Mouse (Mus musculus) frontal cortex, postnatal 25 days (tissue): ENCODE measurements around the gene Hlx.

Experiments used
- DNase-seq, 2 experiments: peaks; one replicate each; pipeline ENCODE4 v3.0.0; 2022; ENCODE audit warnings: low spot score in 2 of 2

The Hlx gene

DNA sequence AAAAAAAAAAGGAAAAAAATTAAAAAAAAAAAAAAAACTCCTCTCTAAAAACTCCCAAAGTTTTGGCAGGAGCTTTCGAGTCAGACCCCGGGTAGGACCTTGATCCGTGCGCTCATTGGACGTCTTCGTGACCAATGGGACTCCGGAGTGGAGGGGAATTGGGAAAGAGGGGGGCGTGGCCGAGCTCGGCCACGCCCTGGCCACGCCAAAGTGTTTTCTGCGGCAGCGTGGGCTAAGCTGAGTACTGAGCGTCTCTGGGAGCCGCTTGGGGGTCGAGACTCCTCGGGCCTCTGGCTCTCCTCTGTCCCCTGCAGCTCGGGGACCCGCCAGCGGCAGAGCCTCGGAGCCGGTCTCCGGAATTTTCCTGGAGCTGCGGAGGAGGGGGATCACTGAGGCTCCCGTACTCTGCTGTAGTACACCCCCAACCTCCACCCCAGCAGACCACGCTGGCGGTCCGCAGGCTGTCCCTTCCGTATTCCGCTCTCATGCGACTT lies at the start of gene Hlx:
TSS of gene Hlx (minus strand) at position 64 of the 494 bp plus-strand sequence.
- no peak for DNase-seq

DNA sequence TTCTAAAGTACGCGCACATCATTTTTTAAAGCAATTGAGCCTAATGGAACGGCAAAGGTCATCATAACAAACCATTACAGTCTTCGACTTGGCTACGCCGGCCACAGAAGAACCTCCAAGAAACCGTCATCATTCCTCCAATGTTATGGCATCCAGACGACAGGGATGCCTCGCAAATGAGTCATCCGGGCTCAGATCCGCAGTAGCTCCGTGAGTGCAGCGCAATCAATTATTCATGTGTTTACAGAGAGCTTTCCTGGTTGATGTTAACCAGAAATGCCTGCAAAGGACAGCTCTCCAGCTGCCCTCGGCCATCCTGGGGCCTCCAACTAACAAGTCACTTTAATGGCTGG lies 49.7 kb upstream of the Hlx start:
- DNase-seq: no peak

DNA sequence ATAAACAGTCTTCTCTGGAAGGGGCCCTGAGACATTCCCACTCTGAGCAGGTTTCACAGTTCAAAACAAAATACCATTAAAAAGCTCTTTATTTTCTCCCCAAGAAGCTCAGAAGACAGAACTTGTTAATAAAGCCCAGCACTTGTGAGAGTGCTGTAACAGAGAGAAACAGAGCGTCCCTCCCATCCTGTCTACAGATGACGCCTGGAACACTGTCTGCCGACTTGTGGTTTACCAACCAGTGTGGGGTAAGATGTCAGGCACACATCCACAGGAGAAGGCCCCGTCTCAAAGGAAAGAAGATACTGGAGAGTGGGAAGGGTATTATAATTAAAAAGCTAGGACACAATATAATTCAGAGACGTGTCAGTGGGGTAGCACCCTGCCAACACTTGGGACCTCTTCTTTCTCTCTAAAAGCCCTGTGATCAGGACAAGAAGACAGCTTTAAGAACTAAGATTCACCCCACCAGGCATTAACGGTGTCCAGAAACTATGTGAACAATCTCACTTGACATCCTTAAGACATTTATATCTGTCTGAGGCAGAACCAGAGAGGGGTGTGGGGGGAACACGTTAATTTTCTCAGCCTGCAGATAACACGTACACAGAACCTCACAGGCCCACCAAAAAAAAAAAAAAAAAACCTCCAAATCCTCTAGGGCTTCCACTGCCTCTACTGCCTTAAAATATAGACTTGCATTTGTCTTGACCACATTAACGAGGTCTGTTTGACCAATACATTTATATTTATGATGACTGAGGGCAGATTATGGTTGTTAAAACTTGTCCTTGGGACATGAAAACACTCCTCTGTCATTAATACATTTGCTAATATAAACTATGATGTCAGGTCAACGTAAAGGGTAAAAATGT lies 49.1 kb upstream of the Hlx start:
- no peak for DNase-seq

DNA sequence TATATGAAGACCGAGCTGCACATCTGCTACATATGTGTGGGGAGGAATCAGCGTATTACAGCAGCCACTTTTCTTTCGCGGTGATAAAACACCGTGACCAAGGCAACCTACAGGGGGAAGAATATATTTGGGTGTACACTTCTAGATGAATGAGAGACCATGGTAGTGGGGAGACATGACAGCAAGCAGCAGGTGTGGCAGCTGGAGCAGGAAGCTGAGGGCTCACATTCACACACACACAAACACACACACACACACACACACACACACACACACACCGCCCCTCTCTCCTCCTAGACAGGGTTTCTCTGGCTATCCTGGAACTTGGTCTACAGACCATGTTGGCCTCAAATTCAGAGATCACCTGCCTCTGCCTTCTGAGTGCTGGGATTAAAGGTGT lies 45.7 kb upstream of the Hlx start:
- DNase-seq: no peak

DNA sequence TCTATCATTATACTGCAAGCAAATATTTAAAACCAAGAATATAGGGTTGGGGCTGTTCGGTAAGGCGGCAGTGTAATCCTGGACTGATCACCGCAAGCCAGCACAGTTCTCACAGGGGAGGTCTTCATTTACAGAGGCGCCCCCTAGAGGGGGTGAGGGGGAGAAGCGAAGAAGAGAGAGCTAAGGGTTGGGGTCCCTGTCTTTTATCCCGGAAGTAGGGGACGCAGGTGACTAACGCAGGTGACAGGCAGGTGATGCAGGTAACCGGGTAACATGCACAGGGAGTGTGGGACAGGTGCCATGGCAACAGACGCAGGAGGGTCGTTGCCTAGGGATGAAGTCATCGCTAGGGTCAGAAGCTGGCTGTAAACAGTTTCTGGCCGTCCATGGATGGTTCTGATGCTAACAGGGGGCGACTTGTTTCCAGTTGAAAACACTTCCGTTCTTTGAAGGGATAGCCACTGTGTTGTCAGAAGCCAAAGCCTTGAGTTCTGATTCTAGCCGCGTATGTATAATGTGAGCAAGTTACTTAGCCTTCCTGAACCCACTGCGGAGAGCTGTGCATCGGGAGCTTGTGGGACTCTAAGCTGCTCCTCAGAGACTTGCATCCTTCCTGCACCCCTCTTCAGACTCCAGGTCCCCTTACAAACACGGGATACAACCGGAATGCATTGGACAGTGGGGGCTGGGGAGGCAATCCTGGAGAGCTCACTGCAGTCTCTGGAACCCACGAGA lies 44.8 kb upstream of the Hlx start:
- DNase-seq: no peak

DNA sequence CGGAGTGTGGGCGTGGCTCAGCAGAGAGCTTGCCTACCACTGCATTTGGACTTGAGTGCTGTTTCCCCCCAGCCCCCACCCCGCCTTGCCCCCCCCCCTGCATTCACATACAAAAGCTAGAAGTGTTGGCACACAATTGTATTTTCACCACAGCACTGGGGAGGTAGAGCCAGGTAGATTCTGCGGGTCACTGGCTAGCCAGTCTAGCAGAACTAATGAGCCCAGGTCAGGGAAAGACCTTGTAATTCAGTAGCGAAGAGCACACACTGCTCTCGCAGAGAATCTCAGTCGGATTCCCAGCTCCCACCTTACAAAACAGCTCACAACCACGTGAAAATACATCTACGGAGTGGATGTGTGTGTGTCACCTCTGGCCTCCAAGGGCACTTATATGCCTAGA lies 42.9 kb upstream of the Hlx start:
- no peak for DNase-seq

DNA sequence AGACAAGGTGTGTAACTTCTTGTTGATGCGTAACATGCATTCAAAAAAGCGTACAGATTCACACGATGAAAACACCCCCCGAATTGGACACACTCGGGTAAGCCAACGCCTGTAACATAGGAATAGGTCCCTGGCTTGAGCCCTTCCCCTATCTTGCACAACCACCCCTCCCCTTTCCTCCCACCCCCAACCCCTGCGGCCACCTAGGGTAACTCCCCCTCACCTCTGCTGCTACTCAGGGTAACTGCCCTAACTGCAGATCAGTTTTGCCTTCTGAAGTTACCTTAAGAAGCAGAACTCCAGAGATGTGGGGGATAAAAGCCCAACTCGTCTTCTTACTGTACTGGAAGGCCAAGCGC lies 39.5 kb upstream of the Hlx start:
- DNase-seq: no peak

DNA sequence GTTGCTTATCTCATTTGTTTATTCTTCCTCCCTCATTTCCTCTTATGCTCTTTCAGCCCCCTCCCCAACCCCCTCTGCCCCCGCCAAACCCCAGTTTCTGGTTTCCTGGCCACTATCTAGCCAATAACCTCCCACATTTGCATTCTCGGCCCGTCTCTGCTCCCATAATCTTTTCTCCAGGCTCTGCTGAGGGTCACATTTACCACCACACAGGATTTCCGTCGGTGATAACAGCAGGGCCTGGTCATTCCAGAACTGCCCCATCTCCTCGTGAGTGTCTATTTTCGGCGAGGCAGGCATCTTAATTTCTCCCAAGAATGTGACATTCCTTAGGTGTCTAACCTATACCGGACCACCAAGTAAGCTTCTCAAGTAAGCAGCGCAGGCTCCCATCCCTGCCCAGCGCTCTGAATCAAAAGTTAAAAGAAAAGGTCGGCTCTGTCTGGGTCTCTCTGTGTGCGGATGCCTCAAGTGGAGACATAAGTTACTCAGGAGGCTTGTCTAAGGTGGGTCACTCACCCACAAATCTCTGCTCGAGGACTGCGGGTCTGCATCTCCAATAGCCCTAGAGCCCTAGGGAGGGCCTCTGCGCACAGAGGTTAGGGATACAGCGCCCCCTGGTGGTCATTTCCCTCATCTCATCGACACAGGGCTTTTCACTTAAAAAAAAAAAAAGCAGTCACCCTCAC lies 38.9 kb upstream of the Hlx start:
- DNase-seq: peak; percentile 49 to 64

DNA sequence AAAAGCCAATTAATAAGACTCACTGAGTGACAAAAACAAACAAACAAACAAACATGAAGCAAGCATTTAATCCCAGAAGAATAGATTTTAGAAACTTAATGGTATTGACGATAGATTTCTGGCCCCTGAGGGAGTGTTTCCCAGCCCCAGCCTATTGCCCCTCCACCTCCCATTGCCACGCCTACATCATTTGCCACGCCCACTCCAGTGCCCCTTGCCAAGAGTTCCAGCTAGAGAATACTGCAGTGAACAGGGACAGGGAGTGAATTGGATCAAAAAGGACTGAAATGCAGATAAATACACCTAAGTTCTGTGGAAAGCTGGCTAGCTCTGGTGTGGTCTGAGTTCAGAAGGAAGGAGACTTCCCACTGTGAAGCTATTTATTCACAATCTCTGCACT lies 31.4 kb upstream of the Hlx start:
- DNase-seq: no peak

DNA sequence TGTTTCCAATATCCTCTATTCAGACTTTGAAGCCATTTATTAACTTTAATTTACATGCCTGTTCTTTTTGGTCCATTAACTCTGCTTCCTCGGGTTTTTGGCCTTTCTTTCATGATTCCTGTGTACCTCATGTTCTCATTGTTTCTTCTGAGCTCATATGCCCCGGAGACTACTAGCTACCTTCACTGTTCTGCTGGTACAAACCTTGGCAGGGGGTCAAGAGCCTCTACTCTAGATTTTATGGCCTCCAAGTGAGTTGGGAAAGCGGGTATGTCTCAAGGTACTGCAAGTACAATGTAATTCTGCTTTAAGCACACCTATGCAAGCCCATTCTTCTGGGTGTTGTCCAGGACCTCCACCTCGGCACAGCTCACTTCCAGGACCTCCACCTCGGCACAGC lies 30.5 kb upstream of the Hlx start:
- no peak for DNase-seq

DNA sequence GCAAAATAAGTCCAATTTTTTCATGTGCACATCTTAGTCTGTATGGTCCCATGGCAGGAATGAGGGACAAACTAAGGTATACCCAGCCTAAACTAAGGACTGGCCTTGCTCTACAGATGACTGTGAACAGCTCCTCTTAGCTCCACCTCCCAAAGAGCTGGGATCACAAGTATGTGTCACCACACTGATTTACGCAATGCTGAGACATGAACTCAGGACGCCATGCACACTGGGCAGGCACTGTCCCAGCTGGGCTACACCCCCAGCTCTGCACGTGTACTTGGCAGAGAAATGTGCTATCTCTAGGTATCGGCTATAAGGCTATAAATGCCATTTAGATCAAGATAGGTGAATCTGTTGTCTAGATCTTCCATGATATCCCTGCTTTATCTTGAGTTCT lies 29.6 kb upstream of the Hlx start:
- no peak for DNase-seq

DNA sequence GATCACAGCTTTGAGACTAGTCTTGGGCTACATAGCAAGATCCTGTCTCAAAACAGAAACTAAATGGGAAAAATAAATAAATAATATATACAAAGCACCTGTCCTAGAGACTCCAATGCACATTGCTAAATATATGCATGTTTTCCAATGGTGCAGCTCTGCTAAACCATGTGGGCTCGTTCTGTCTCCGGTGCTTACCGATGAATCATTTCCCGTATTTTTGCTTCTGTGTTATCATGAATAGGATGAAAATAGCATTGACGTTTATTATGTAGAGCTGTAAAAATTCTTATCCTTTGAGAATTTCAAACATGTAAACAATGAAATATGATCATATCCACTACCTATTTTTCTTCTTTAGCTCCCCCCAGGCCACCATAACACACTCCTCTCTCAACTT lies 20.3 kb upstream of the Hlx start:
- no peak for DNase-seq

DNA sequence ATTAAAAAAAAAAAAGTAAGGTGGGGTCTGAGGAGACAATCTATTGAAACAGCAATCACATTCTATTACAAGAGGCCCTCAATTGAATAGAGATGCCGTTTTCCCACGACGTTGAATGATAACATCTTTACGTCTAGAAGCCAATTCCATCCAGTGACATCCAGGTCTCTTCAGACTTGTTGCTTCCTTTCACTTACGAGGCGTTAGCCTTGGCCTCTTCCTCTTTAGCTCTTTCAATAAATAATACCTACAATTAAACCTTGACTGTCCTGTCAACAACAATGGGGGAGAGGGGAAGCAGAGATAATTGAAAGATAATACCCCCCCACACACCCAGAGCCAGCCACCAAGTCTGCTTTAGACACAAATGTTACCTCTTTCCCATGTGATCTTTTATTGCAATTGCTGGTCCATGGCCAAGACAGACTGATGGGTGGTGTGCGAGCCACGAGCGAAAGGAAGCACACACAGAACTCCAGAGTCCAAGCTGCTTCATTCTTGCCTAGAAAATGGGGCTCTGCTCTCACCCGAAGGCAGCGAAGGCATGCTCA lies 17.8 kb upstream of the Hlx start:
- no peak for DNase-seq

DNA sequence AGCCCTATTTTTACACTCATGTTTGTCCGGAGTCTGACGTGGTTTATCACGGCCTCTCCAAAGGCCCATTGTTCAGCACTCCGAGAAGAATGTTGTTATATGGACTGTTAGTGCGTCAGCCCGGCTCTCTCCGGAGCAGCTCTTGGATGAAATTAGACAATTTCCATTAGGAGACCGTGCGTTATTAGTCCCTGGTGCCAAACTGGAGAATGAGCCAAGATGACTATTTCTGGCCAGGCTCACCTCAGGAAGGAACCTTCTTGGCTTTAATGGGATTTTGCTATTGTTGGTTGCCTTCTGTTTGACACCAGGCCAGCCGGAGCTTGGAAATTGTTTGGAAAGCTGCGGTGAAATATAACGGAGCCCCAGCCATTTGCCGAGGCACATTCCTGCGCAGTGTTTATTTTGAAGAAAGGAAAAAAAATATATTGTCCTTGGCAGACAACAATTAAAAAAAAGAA lies 16.3 kb upstream of the Hlx start:
- no peak for DNase-seq

DNA sequence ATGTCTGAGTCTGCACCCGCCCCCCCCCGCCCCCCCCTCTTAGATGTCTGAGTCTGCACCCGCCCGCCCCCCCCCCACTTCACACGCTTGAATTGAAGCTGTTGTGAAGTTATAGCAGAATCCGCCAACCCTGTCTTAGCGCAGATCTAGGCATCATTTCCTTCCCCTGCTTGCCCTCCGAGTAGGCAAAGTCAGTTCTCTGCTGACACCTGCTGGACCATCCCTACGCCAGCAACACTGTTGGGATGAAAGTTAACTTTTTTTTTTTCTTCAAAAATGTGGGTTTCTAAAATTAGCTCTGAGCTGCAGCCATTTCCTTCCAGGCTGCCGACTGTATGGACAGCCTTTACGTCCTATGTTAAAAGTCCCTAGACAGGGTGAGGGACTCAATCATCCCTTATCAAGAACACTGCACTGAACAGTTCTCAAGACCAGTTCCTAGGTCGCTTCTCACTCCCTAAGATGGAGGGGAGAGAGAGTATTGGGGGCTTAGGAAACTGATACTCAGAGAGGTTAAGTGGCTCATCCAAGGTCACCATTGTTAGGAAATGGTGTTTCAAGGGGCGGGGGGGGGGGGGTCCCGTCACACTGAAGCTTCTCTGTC lies 5.6 kb upstream of the Hlx start:
- DNase-seq: peak in 1 of 2 experiments; percentile 44

DNA sequence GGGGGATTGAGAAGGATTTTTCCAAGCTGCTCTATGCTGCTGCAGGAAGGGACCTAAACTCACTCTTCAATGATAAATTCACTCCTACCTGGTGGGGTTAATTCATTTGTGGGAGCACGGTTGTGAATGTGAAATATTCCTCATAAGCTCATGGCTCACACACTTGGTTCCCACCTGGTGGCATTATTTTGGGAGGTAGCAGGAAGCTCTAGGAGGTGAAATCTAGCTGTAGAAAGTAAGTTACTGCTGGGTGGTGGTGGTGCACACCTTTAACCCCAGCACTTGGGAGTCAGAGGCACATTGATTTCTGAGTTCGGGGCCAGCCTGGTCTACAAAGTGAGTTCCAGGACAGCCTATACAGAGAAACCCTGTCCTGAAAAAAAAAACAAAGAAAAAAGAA lies 4.8 kb upstream of the Hlx start:
- DNase-seq: no peak

DNA sequence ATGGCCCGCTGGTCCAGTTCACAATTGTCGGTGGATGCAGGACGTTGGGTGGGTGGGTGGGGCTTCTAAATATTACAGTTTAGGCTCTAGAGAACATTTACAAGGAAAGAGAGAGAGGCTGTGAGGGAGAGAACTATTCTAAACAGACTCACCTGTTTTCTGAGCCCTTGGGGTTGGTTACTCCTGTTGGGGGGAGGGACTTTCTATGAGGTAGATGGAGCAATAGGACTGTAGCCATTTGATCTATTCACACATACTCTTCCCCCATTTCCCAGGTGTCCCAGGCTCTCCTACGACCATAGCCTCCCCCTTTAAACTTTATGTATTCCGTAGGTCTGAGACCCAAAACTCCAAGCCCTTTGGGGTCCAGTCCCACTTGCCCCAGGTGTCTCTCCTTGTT lies 3.8 kb upstream of the Hlx start:
- DNase-seq: no peak

DNA sequence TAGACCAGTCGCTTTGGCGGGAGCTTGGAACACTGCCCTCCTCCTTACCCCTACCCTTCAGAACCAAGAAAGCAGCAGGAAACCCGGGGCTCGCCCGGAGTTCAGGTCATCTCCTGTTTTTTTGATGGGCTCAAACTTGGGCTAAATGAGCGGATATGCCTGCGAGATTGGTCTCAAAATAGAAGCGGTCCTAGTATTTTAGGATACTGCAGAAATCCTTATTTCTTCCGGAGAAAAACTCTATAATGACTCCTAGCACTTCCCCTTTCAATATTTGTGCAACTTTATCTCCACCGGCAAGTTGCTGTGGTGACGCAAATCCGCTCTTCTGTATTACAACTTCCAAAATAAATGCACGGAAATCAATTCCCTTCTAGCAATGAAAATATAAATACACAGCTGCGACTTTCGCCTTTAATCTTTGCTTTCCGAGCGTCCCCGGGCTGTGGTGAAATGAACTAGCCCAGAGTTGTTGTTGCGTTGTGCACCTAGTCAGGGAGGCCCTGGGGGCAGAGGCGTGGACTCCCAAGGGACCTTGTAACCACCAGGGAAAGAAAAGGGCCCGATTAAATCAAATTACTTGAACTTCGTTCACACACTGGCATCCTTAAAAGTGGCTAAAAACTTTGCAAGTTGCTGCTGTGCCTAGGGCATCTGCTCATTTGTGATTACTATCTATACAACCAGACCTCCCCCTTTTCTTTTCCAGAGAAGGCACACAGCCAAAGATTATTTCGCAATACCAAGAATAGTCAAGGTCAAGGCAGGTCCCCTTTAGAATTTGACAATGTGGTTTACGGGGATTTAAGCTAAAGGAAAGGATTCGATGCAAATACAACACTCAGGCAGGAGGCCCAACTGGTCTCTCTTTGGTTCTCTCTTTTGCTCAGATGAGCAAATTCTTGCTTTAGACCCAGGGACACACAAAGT lies 2.8 kb upstream of the Hlx start:
- DNase-seq: no peak

DNA sequence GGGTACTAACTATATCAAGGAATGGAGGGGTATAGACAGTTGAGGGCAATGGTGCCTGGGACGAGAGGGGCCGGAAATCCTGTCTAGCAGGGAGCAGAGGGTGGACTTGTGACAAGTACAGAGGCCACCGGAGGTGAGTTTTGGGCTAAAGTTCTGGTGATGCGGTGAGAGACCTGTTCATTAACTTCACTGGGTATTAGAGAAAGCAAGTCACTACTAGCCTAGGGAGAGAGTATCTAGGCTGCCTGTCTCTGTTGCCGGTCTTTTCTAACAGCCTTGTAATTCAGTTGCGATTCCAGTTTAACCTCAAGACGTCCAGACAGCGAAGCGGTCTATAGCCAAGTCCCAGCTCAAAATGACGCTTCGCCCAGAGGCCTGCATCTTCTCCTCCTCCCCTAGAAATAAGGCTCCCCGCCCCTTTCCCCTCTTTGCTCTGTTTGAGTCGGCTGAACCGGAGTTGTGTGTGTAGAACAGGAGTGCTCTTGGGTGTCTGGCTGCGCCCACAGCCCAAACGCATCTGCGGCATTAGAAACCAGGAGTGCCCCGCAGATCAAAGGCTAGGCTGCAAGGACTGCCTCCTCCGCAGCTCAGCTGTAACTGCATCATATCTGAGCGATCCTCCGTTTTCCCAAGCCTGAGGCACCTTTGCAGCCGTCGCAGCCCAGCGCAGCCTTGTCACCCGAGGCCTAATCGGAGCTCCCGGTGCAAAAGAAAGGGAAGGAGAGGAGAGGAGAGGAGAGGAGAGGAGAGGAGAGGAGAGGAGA lies 1.8 kb upstream of the Hlx start:
- no peak for DNase-seq
